Mouse (Mus musculus) yolk sac, embryonic 10.5 days (tissue): ENCODE results near the gene Kdr.

Experiments
- DNase-seq: peaks from one replicate; pipeline ENCODE4 v3.0.0-alpha.2; 2017; ENCODE audit warnings: low spot score

The Kdr gene

GRCm38 (mm10) chr5:75917231-75917630, 61.0 kb downstream of the Kdr start:
- DNase-seq = no peak

DNA sequence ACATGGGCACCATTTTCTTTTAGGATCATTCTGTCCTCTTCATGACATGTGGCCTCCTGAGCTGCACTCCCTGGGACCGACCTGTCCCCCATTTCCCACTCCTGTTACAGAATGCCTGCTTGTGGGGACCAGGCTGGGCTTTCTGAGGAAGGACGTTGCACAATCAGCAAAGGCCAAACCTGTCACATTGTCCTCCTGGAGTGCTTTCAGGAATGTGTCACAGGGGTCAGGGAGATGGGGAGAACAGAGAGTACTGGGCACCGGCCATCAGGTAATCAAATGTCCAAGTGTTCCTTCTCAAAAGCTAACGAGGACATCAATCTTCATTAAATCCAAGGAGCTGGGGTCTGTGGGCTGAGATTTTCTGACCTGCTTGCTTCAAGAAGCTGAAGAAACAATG, 72.2 kb downstream of the Kdr start:
- DNase-seq = no peak

- DNase-seq = peak; percentile 36
Observed at GRCm38 (mm10) chr5:75900231-75900920, 77.9 kb downstream of the Kdr start.

GRCm38 (mm10) chr5:75895351-75895750, 82.9 kb downstream of the Kdr start:
- no peak for DNase-seq

GRCm38 (mm10) chr5:75892956-75893471, 85.2 kb downstream of the Kdr start:
- DNase-seq = no peak
